Mouse (Mus musculus) stomach, postnatal 0 days (tissue): ENCODE measurements around the gene Hist2h2ac.

Experiments
- CTCF ChIP-seq: IDR thresholded peaks from 2 replicates; pipeline ENCODE4 v1.5.1; 2016; ENCODE audit warnings: antibody characterized with exemption, low read depth, mild to moderate bottlenecking, moderate library complexity
- EP300 ChIP-seq: optimal IDR thresholded peaks from 2 replicates; pipeline ENCODE3; 2016; ENCODE audit warnings: antibody characterized with exemption

DNA sequence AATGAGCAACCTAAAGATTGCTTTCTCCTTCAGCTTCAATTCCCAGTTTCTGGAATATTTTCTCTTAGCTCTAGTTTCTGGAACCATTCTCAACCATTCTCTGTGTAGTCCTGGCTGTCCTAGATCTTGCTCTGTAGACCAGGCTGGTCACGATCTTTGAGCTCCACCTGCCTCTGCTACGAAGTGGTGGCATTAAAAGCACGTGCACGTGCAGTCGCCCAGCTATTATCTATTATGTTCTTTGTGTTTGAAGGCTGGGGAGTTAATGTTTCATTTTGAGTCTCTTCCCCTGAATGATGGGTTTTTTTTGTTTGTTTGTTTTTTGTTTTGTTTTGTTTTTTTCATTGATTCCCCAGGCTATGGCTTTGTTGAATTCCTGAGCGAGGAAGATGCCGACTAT lies 47.5 kb downstream of the Hist2h2ac start:
- TF ChIP-seq CTCF (no peak), EP300 (no peak)
